ENCODE assay signal across 12 mouse cellular contexts in the genomic region with DNA sequence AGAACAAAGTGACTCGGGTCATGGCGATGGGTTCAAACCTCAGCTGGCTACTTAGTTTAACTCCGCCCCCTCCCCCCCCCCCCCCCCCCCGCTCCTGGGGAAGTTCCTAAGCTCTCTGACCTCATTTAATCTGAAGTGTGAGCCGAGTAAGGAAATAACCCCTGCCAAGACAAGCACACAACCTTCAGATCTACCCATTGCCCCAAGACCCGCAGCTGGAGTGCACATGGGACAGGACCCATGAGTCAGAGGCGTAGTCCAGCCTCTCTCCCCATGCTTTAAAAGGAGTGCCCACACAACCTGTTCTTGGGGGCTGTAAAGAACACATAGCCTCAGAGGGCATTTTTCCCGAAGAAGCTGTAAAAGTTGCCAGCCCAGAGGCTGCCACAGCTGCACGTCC. TPM values are rescaled to one million over a fixed set of nuclear protein-coding genes. Genes with fewer than 3 reads are reported as not detected.
DNase-seq lines count a peak whose midpoint lies in the region; ATAC-seq and TF ChIP-seq lines count a peak whose summit lies in the region.
"Had no signal": no experiment of that assay in that cellular context is flagged by ENCODE, and none has a peak within 500 bp of the region (broad histone marks: within the 10 kb centered on the region; RNA-seq: fewer than 3 reads in every experiment).

No protein-coding gene starts in this region.

- no peak for DNase-seq in hindbrain, embryonic 14.5 days (ENCODE audit: low spot score)
- DNase-seq in frontal cortex, postnatal 14 days (ENCODE audit: low spot score in 2 of 2) = no peak
- DNase-seq in retina, postnatal 1 day = no peak
- DNase-seq in forebrain, postnatal 0 days = no peak
- DNase-seq: cerebellum, adult 9-11 months; kidney, postnatal 14 days; lung, postnatal 4 days had no signal

- ATAC-seq in hindbrain, embryonic 14.5 days (ENCODE audit: low FRiP score) = no peak
- no peak for ATAC-seq in hindbrain, embryonic 12.5 days (ENCODE audit: low FRiP score)
- no peak for ATAC-seq in embryonic facial prominence, embryonic 13.5 days (ENCODE audit: insufficient number of reproducible peaks, insufficient read depth, low FRiP score, low TSS enrichment, low read depth)
- ATAC-seq in limb, embryonic 15.5 days (ENCODE audit: insufficient number of reproducible peaks, low FRiP score, low TSS enrichment, low read depth) = no peak
- no peak for ATAC-seq in forebrain, postnatal 0 days

- 0 out of 2 replicates have a peak overlapping the region, but pooled peaks have one; percentile 0 for H3K4me2 ChIP-seq in hindbrain, embryonic 14.5 days (replicated peaks)
- H3K4me2 ChIP-seq in hindbrain, embryonic 12.5 days (replicated peaks) = no peak overlapping the region
- peak overlapping the region; percentile 20; the same call in 1 of the 2 replicates for H3K4me2 ChIP-seq in embryonic facial prominence, embryonic 13.5 days
- H3K4me2 ChIP-seq in limb, embryonic 15.5 days = 0 out of 2 replicates have a peak overlapping the region, but pooled peaks have one; percentile 13
- no peak overlapping the region for H3K4me2 ChIP-seq in forebrain, postnatal 0 days (ENCODE audit: low read depth)

- no peak overlapping the region for H3K9ac ChIP-seq in hindbrain, embryonic 14.5 days
- no peak overlapping the region for H3K9ac ChIP-seq in hindbrain, embryonic 12.5 days
- no peak overlapping the region for H3K9ac ChIP-seq in embryonic facial prominence, embryonic 13.5 days
- no peak overlapping the region for H3K9ac ChIP-seq in limb, embryonic 15.5 days
- no peak overlapping the region for H3K9ac ChIP-seq in forebrain, postnatal 0 days

- no peaks in the 10 kb centered on the region for H3K27me3 ChIP-seq in hindbrain, embryonic 14.5 days (ENCODE audit: control insufficient read depth, insufficient read depth, low read length)
- no peaks in the 10 kb centered on the region for H3K27me3 ChIP-seq in hindbrain, embryonic 12.5 days
- H3K27me3 ChIP-seq in E14TG2a.4 (ENCODE audit: insufficient read depth, low read length) = peaks cover 63% of the 10 kb centered on the region
- H3K27me3 ChIP-seq in embryonic facial prominence, embryonic 13.5 days = no peaks in the 10 kb centered on the region
- no peaks in the 10 kb centered on the region for H3K27me3 ChIP-seq in limb, embryonic 15.5 days
- no peaks in the 10 kb centered on the region for H3K27me3 ChIP-seq in forebrain, postnatal 0 days (ENCODE audit: insufficient read depth, low read length)

- TF ChIP-seq CTCF in E14TG2a.4 (conservative IDR thresholded peaks at IDR 0.05; ENCODE audit: low read length) = no peak
- no peak for TF ChIP-seq CTCF in forebrain, postnatal 0 days (IDR thresholded peaks at IDR 0.05; ENCODE audit: low read depth)

- H3K36me3 ChIP-seq in hindbrain, embryonic 14.5 days (replicated peaks; ENCODE audit: control insufficient read depth, insufficient read depth) = no peaks in the 10 kb centered on the region
- H3K36me3 ChIP-seq in hindbrain, embryonic 12.5 days = no peaks in the 10 kb centered on the region
- no peaks in the 10 kb centered on the region for H3K36me3 ChIP-seq in E14TG2a.4 (ENCODE audit: insufficient read depth, low read length)
- H3K36me3 ChIP-seq in embryonic facial prominence, embryonic 13.5 days = no peaks in the 10 kb centered on the region
- H3K36me3 ChIP-seq in limb, embryonic 15.5 days = no peaks in the 10 kb centered on the region
- no peaks in the 10 kb centered on the region for H3K36me3 ChIP-seq in forebrain, postnatal 0 days (ENCODE audit: insufficient read depth)

- H3K4me1 ChIP-seq in hindbrain, embryonic 14.5 days (replicated peaks; ENCODE audit: control insufficient read depth, insufficient read depth, low read length) = no peaks in the 10 kb centered on the region
- H3K4me1 ChIP-seq in hindbrain, embryonic 12.5 days = no peaks in the 10 kb centered on the region
- H3K4me1 ChIP-seq in E14TG2a.4 (replicated peaks; ENCODE audit: low read depth, low read length) = peaks cover 32% of the 10 kb centered on the region
- H3K4me1 ChIP-seq in embryonic facial prominence, embryonic 13.5 days = no peaks in the 10 kb centered on the region
- H3K4me1 ChIP-seq in limb, embryonic 15.5 days = peaks cover 7% of the 10 kb centered on the region
- H3K4me1 ChIP-seq in forebrain, postnatal 0 days (ENCODE audit: insufficient read depth) = no peaks in the 10 kb centered on the region

- no peak overlapping the region for H3K4me3 ChIP-seq in hindbrain, embryonic 14.5 days (replicated peaks; ENCODE audit: low read length)
- no peak overlapping the region for H3K4me3 ChIP-seq in hindbrain, embryonic 12.5 days
- peak overlapping the region; percentile 51 for H3K4me3 ChIP-seq in E14TG2a.4 (replicated peaks; ENCODE audit: low read length)
- H3K4me3 ChIP-seq in embryonic facial prominence, embryonic 13.5 days = no peak overlapping the region
- no peak overlapping the region for H3K4me3 ChIP-seq in limb, embryonic 15.5 days
- no peak overlapping the region for H3K4me3 ChIP-seq in forebrain, postnatal 0 days (ENCODE audit: low read depth, low read length)

- WGBS in hindbrain, embryonic 14.5 days = 65% methylated on average over 8 of the region's 9 CpGs
- WGBS in hindbrain, embryonic 12.5 days = 59% methylated on average over 9 of the region's 9 CpGs
- 68% methylated on average over 7 of the region's 9 CpGs for WGBS in embryonic facial prominence, embryonic 13.5 days
- 32% methylated on average over 8 of the region's 9 CpGs for WGBS in limb, embryonic 15.5 days
- WGBS in forebrain, postnatal 0 days = 62% methylated on average over 7 of the region's 9 CpGs

- H3K27ac ChIP-seq in hindbrain, embryonic 14.5 days = no peak overlapping the region
- no peak overlapping the region for H3K27ac ChIP-seq in hindbrain, embryonic 12.5 days
- no peak overlapping the region for H3K27ac ChIP-seq in embryonic facial prominence, embryonic 13.5 days
- no peak overlapping the region for H3K27ac ChIP-seq in limb, embryonic 15.5 days
- no peak overlapping the region for H3K27ac ChIP-seq in forebrain, postnatal 0 days (ENCODE audit: low read depth, low read length)

- no peaks in the 10 kb centered on the region for H3K9me3 ChIP-seq in hindbrain, embryonic 14.5 days (ENCODE audit: control insufficient read depth, low read length)
- no peaks in the 10 kb centered on the region for H3K9me3 ChIP-seq in hindbrain, embryonic 12.5 days (replicated peaks)
- no peaks in the 10 kb centered on the region for H3K9me3 ChIP-seq in E14TG2a.4 (ENCODE audit: low read length)
- no peaks in the 10 kb centered on the region for H3K9me3 ChIP-seq in embryonic facial prominence, embryonic 13.5 days
- no peaks in the 10 kb centered on the region for H3K9me3 ChIP-seq in limb, embryonic 15.5 days
- no peaks in the 10 kb centered on the region for H3K9me3 ChIP-seq in forebrain, postnatal 0 days (ENCODE audit: low read length)

RNA-seq across cellular contexts. Expression of a gene that starts 20.0 kb away (rescaled TPM):
- polyA plus RNA-seq in hindbrain, embryonic 14.5 days (2014; fragmentation: Nextera tagmentation; extraction: Ambion mirVana) = 0.35 and 0.73 TPM in 2 replicates
- polyA plus RNA-seq in hindbrain, embryonic 12.5 days (2016; fragmentation: Nextera tagmentation; extraction: Ambion mirVana) = 0.10 and 0.40 TPM in 2 replicates
- polyA plus RNA-seq in embryonic facial prominence, embryonic 13.5 days (2015; fragmentation: Nextera tagmentation; extraction: Ambion mirVana) = 0.31 and 0.76 TPM in 2 replicates
- polyA plus RNA-seq in limb, embryonic 15.5 days (2015; fragmentation: Nextera tagmentation; extraction: Ambion mirVana) = 0.65 and 1.1 TPM in 2 replicates
- 0.19 and 0.38 TPM in 2 replicates for total RNA-seq in forebrain, postnatal 0 days (2014; rRNA removed)
- 0.28 and 0.40 TPM in 2 replicates for polyA plus RNA-seq in forebrain, postnatal 0 days (2015; fragmentation: Nextera tagmentation; extraction: Ambion mirVana)
- total RNA-seq: hematopoietic stem cell, adult 5-6 weeks had no signal

RNA-seq across cellular contexts. Expression of a gene that starts 27.4 kb away (rescaled TPM):
- 0.91 and 1.1 TPM in 2 replicates for polyA plus RNA-seq in hindbrain, embryonic 14.5 days (2014; fragmentation: Nextera tagmentation; extraction: Ambion mirVana)
- 0.18 and 0.44 TPM in 2 replicates for polyA plus RNA-seq in hindbrain, embryonic 12.5 days (2016; fragmentation: Nextera tagmentation; extraction: Ambion mirVana)
- not detected in 2 replicates for polyA plus RNA-seq in embryonic facial prominence, embryonic 13.5 days (2015; fragmentation: Nextera tagmentation; extraction: Ambion mirVana)
- polyA plus RNA-seq in limb, embryonic 15.5 days (2015; fragmentation: Nextera tagmentation; extraction: Ambion mirVana) = 3.2 and 3.3 TPM in 2 replicates
- total RNA-seq in forebrain, postnatal 0 days (2014; rRNA removed) = 0.62 and 0.92 TPM in 2 replicates
- polyA plus RNA-seq in forebrain, postnatal 0 days (2015; fragmentation: Nextera tagmentation; extraction: Ambion mirVana) = 0.97 and 1.8 TPM in 2 replicates
- total RNA-seq: hematopoietic stem cell, adult 5-6 weeks had no signal

Comparison
In these comparisons a context has a peak if more than half of its experiments do, and no peak if none do; other contexts are left out.
1. H3K4me2 ChIP-seq: peak in hindbrain, embryonic 14.5 days (single experiment), embryonic facial prominence, embryonic 13.5 days (single experiment) and limb, embryonic 15.5 days (single experiment); none in hindbrain, embryonic 12.5 days (single experiment) and forebrain, postnatal 0 days (single experiment).